Mouse (Mus musculus): ENCODE data around the gene Cpxm1. TPM values are rescaled to one million over a fixed set of nuclear protein-coding genes. Genes with fewer than 3 reads are reported as not detected.

The Cpxm1 gene
- 3.3 TPM for polyA plus RNA-seq (2014; fragmentation: Illumina TruSeq; extraction: RNeasy Lipid Tissue Mini Kit (QIAGEN cat#74804); ENCODE audit: low read depth, low replicate concordance)

GRCm38 (mm10) chr2:130397186-130397985, at the start of gene Cpxm1:
Gene Cpxm1 (minus strand): TSS chr2:130397574.

GRCm38 (mm10) chr2:130424126-130424853, 26.9 kb upstream of the Cpxm1 start, which contains the start of the genes Vps16 and Pced1a:
Gene Vps16 (plus strand): TSS chr2:130424339.
Gene Pced1a (minus strand): TSS chr2:130424701.

GRCm38 (mm10) chr2:130406178-130406577, 8.8 kb upstream of the Cpxm1 start, which contains the start of gene Tmem239:
Gene Tmem239 (plus strand): TSS chr2:130406478.

GRCm38 (mm10) chr2:130404939-130405338, 7.6 kb upstream of the Cpxm1 start, which contains the start of the genes Gm28372 and 1700020A23Rik:
Gene Gm28372 (plus strand): TSS chr2:130405239.
Gene 1700020A23Rik (plus strand): TSS chr2:130405259.

Other genes with a start within 250 kb of the Cpxm1 start
- gene Snrpb, start 218.2 kb downstream of the Cpxm1 start, polyA plus RNA-seq (2014; fragmentation: Illumina TruSeq; extraction: RNeasy Lipid Tissue Mini Kit (QIAGEN cat#74804); ENCODE audit: low read depth, low replicate concordance): 13.2 TPM
- 0.18 TPM for gene Tmc2, start 202.4 kb downstream of the Cpxm1 start, polyA plus RNA-seq (2014; fragmentation: Illumina TruSeq; extraction: RNeasy Lipid Tissue Mini Kit (QIAGEN cat#74804); ENCODE audit: low read depth, low replicate concordance)
- 28.7 TPM for gene Nop56, start 123.1 kb downstream of the Cpxm1 start, polyA plus RNA-seq (2014; fragmentation: Illumina TruSeq; extraction: RNeasy Lipid Tissue Mini Kit (QIAGEN cat#74804); ENCODE audit: low read depth, low replicate concordance)
- gene Idh3b, start 113.0 kb downstream of the Cpxm1 start, polyA plus RNA-seq (2014; fragmentation: Illumina TruSeq; extraction: RNeasy Lipid Tissue Mini Kit (QIAGEN cat#74804); ENCODE audit: low read depth, low replicate concordance): 59.1 TPM
- gene Ebf4, start 102.4 kb downstream of the Cpxm1 start, polyA plus RNA-seq (2014; fragmentation: Illumina TruSeq; extraction: RNeasy Lipid Tissue Mini Kit (QIAGEN cat#74804); ENCODE audit: low read depth, low replicate concordance): 0.10 TPM
- 6.7 TPM for gene Gm28372, start 7.7 kb upstream of the Cpxm1 start, polyA plus RNA-seq (2014; fragmentation: Illumina TruSeq; extraction: RNeasy Lipid Tissue Mini Kit (QIAGEN cat#74804); ENCODE audit: low read depth, low replicate concordance)
- 9.1 TPM for gene 1700020A23Rik, start 7.7 kb upstream of the Cpxm1 start, polyA plus RNA-seq (2014; fragmentation: Illumina TruSeq; extraction: RNeasy Lipid Tissue Mini Kit (QIAGEN cat#74804); ENCODE audit: low read depth, low replicate concordance)
- not detected for gene Tmem239, start 8.9 kb upstream of the Cpxm1 start, polyA plus RNA-seq (2014; fragmentation: Illumina TruSeq; extraction: RNeasy Lipid Tissue Mini Kit (QIAGEN cat#74804); ENCODE audit: low read depth, low replicate concordance)
- gene Vps16, start 26.8 kb upstream of the Cpxm1 start, polyA plus RNA-seq (2014; fragmentation: Illumina TruSeq; extraction: RNeasy Lipid Tissue Mini Kit (QIAGEN cat#74804); ENCODE audit: low read depth, low replicate concordance): 16.8 TPM
- gene Pced1a, start 27.1 kb upstream of the Cpxm1 start, polyA plus RNA-seq (2014; fragmentation: Illumina TruSeq; extraction: RNeasy Lipid Tissue Mini Kit (QIAGEN cat#74804); ENCODE audit: low read depth, low replicate concordance): 8.1 TPM
- gene Ptpra, start 52.7 kb upstream of the Cpxm1 start, polyA plus RNA-seq (2014; fragmentation: Illumina TruSeq; extraction: RNeasy Lipid Tissue Mini Kit (QIAGEN cat#74804); ENCODE audit: low read depth, low replicate concordance): 33.4 TPM
- 1.1 TPM for gene Mrps26, start 166.2 kb upstream of the Cpxm1 start, polyA plus RNA-seq (2014; fragmentation: Illumina TruSeq; extraction: RNeasy Lipid Tissue Mini Kit (QIAGEN cat#74804); ENCODE audit: low read depth, low replicate concordance)
- gene Oxt, start 178.6 kb upstream of the Cpxm1 start, polyA plus RNA-seq (2014; fragmentation: Illumina TruSeq; extraction: RNeasy Lipid Tissue Mini Kit (QIAGEN cat#74804); ENCODE audit: low read depth, low replicate concordance): not detected
- not detected for gene Avp, start 185.0 kb upstream of the Cpxm1 start, polyA plus RNA-seq (2014; fragmentation: Illumina TruSeq; extraction: RNeasy Lipid Tissue Mini Kit (QIAGEN cat#74804); ENCODE audit: low read depth, low replicate concordance)
- 7.6 TPM for gene Fastkd5, start 232.5 kb upstream of the Cpxm1 start, polyA plus RNA-seq (2014; fragmentation: Illumina TruSeq; extraction: RNeasy Lipid Tissue Mini Kit (QIAGEN cat#74804); ENCODE audit: low read depth, low replicate concordance)
- 7.4 TPM for gene Ubox5, start 232.5 kb upstream of the Cpxm1 start, polyA plus RNA-seq (2014; fragmentation: Illumina TruSeq; extraction: RNeasy Lipid Tissue Mini Kit (QIAGEN cat#74804); ENCODE audit: low read depth, low replicate concordance)
- gene Lzts3, start 245.2 kb upstream of the Cpxm1 start, polyA plus RNA-seq (2014; fragmentation: Illumina TruSeq; extraction: RNeasy Lipid Tissue Mini Kit (QIAGEN cat#74804); ENCODE audit: low read depth, low replicate concordance): 0.46 TPM